Mouse (Mus musculus) MEL (cell line): ENCODE measurements at regions not wholly inside any gene's neighbourhood (a gene's known extent, or its start where the extent isn't known, plus 50 kb on each side); places are given as distances from the start of the nearest gene placed in this dataset.

Experiments
- DNase-seq: peaks from one replicate; pipeline ENCODE4 v3.0.0; 2011; ENCODE audit warnings: low read depth, low spot score
- H3K27ac ChIP-seq: 2 replicates; pipeline ENCODE4 v1.5.1; 2012; ENCODE audit warnings: low read depth, mild to moderate bottlenecking, control low read depth, low read length, moderate library complexity; ENCODE audit not compliant: control insufficient read depth
- H3K27me3 ChIP-seq, 2 experiments: fragments of 150-350 bp in 1 of 2; sonication (generic) in 1 of 2; 2 replicates each; pipeline ENCODE4 v1.6.1; 2012; ENCODE audit warnings: low read length in 2 of 2, mild to moderate bottlenecking in 2 of 2, improper control_type of control experiment in 1 of 2, moderate library complexity in 1 of 2; ENCODE audit not compliant: insufficient read depth in 2 of 2, control insufficient read depth in 1 of 2
- H3K36me3 ChIP-seq, 2 experiments: 2 replicates each; pipeline ENCODE4 v1.6.1; 2012 to 2014; ENCODE audit warnings: low read length in 2 of 2, improper control_type of control experiment in 1 of 2, inconsistent platforms in 1 of 2, mild to moderate bottlenecking in 1 of 2; ENCODE audit not compliant: insufficient read depth in 2 of 2, control insufficient read depth in 1 of 2
- H3K4me1 ChIP-seq, 2 experiments: fragments of 150-350 bp in 1 of 2; sonication (generic) in 1 of 2; 2 replicates each; pipeline ENCODE4 v1.6.1; 2012; ENCODE audit warnings: low read length in 2 of 2, improper control_type of control experiment in 1 of 2, mild to moderate bottlenecking in 1 of 2; ENCODE audit not compliant: insufficient read depth in 2 of 2, control insufficient read depth in 1 of 2
- H3K4me3 ChIP-seq, 2 experiments: fragments of 150-350 bp in 1 of 2; sonication (generic) in 1 of 2; 2 replicates each; pipeline ENCODE4 v1.5.1; 2012; ENCODE audit warnings: low read depth in 2 of 2, low read length in 2 of 2, mild to moderate bottlenecking in 2 of 2, moderate library complexity in 2 of 2, control low read depth in 1 of 2, improper control_type of control experiment in 1 of 2; ENCODE audit not compliant: control insufficient read depth in 1 of 2, insufficient read depth in 1 of 2
- H3K79me2 ChIP-seq: 2 replicates; pipeline ENCODE4 v1.6.1; 2012; ENCODE audit warnings: mild to moderate bottlenecking, low read length, moderate library complexity; ENCODE audit not compliant: control insufficient read depth, poor library complexity, insufficient read depth
- H3K9ac ChIP-seq: 2 replicates; pipeline ENCODE4 v1.6.1; 2012; ENCODE audit warnings: low read depth, mild to moderate bottlenecking, control low read depth, low read length, moderate library complexity; ENCODE audit not compliant: control insufficient read depth, poor library complexity, severe bottlenecking
- H3K9me3 ChIP-seq: fragments of 150-350 bp; sonication (generic); replicated peaks from 2 replicates; pipeline ENCODE4 v1.6.1; 2012; ENCODE audit warnings: mild to moderate bottlenecking, low read length, improper control_type of control experiment, moderate library complexity; ENCODE audit not compliant: insufficient read depth
- CTCF ChIP-seq, 3 experiments: IDR thresholded peaks in 2 of 3; conservative IDR thresholded peaks in 1 of 3; 2 replicates each; pipeline ENCODE4 v1.5.1; 2011 to 2012; ENCODE audit warnings: low read length in 3 of 3, low read depth in 2 of 3, mild to moderate bottlenecking in 2 of 3, improper control_type of control experiment in 1 of 3, inconsistent platforms in 1 of 3, mixed read lengths in 1 of 3, moderate library complexity in 1 of 3; ENCODE audit not compliant: control insufficient read depth in 1 of 3, insufficient read depth in 1 of 3, poor library complexity in 1 of 3, severe bottlenecking in 1 of 3
- ELF1 ChIP-seq: IDR thresholded peaks from 2 replicates; pipeline ENCODE4 v1.6.1; 2014; ENCODE audit warnings: low read depth, mild to moderate bottlenecking, inconsistent platforms, low read length, improper control_type of control experiment, moderate library complexity
- EP300 ChIP-seq, 2 experiments: IDR thresholded peaks; 2 replicates each; pipeline ENCODE4 v1.6.1; 2011; ENCODE audit warnings: improper control_type of control experiment in 2 of 2, low read length in 2 of 2, low read depth in 1 of 2, mild to moderate bottlenecking in 1 of 2
- GABPA ChIP-seq: IDR thresholded peaks from 2 replicates; pipeline ENCODE4 v1.6.1; 2012; ENCODE audit warnings: low read depth, mild to moderate bottlenecking, inconsistent platforms, low read length, improper control_type of control experiment, moderate library complexity
- GATA1 ChIP-seq: IDR thresholded peaks from 2 replicates; pipeline ENCODE4 v1.6.1; 2011; ENCODE audit warnings: low read depth, low read length, improper control_type of control experiment
- HCFC1 ChIP-seq: IDR thresholded peaks from 2 replicates; pipeline ENCODE4 v1.6.1; 2012; ENCODE audit warnings: low read depth, mild to moderate bottlenecking, inconsistent platforms, low read length, improper control_type of control experiment, moderate library complexity
- KAT2A ChIP-seq: conservative IDR thresholded peaks from 2 replicates; pipeline ENCODE4 v1.6.1; 2012; ENCODE audit warnings: low read depth, low read length, improper control_type of control experiment, inconsistent platforms
- MEF2A ChIP-seq: IDR thresholded peaks from 2 replicates; pipeline ENCODE4 v1.6.1; 2014; ENCODE audit warnings: low read depth, mild to moderate bottlenecking, inconsistent platforms, low read length, improper control_type of control experiment; ENCODE audit not compliant: poor library complexity, insufficient replicate concordance, severe bottlenecking; ENCODE audit errors: extremely low read depth
- MYB ChIP-seq: IDR thresholded peaks from 2 replicates; pipeline ENCODE4 v1.6.1; 2011; ENCODE audit warnings: mild to moderate bottlenecking, low read depth, low read length, improper control_type of control experiment
- RAD21 ChIP-seq: IDR thresholded peaks from 2 replicates; pipeline ENCODE4 v1.6.1; 2011; ENCODE audit warnings: mild to moderate bottlenecking, low read depth, low read length, improper control_type of control experiment
- SIN3A ChIP-seq: IDR thresholded peaks from 2 replicates; pipeline ENCODE4 v1.6.1; 2012; ENCODE audit warnings: low read length, improper control_type of control experiment, inconsistent platforms
- TBP ChIP-seq: IDR thresholded peaks from 2 replicates; pipeline ENCODE4 v1.8.0; 2011; ENCODE audit warnings: low read depth, low read length, improper control_type of control experiment
- USF1 ChIP-seq: IDR thresholded peaks from 2 replicates; pipeline ENCODE4 v1.6.1; 2014; ENCODE audit warnings: low read depth, mild to moderate bottlenecking, inconsistent platforms, low read length, improper control_type of control experiment, moderate library complexity
- ZC3H11A ChIP-seq: IDR thresholded peaks from 2 replicates; pipeline ENCODE4 v1.6.1; 2012; ENCODE audit warnings: low read depth, mild to moderate bottlenecking, inconsistent platforms, low read length, improper control_type of control experiment
- ZMIZ1 ChIP-seq: IDR thresholded peaks from 2 replicates; pipeline ENCODE4 v1.6.1; 2012; ENCODE audit warnings: low read depth, mild to moderate bottlenecking, inconsistent platforms, low read length, improper control_type of control experiment, moderate library complexity

DNA sequence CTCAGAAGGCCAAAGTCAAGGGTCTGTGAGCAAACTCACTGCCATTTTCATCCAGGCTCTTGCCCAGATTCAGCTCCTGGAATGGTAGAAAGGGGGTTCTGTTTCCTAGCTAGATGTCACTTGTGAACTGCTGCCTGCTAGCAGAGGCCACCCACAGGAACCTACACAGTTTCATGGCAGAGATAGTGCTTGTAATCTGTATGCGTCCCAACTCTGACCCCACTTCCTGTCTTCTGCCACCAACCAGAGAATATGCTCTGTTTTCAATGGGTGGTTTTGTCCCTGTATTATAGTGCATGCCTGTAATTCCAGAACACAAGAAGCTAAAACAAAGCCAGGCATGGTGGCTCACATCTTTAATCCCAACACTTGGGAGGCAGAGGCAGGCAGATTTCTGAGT lies 176.9 kb downstream of the Bcor start:
- Histone ChIP-seq H3K27me3 (no peaks in the 10 kb centered on the region), H3K79me2 (no peaks in the 10 kb centered on the region), H3K4me1 (peaks cover 14 to 28% of the 10 kb centered on the region in 2 experiments), H3K4me3 (no peak overlapping the region), H3K27ac (peak overlapping the region; percentile 68), H3K9me3 (no peaks in the 10 kb centered on the region), H3K9ac (peak overlapping the region; percentile 45; the same call in 1 of the 2 replicates), H3K36me3 (peaks cover 0 to 19% of the 10 kb centered on the region in 2 experiments; a peak in 2 of 4 replicates)
- TF ChIP-seq ZMIZ1 = no peak
- TF ChIP-seq MEF2A = no peak
- TF ChIP-seq USF1 = no peak
- TF ChIP-seq HCFC1 = 0 out of 2 replicates have a peak, but pooled peaks have one; percentile 7
- peak; percentile 24; the same call in 1 of the 2 replicates for TF ChIP-seq ELF1
- no peak for TF ChIP-seq RAD21
- TF ChIP-seq ZC3H11A = no peak
- no peak for TF ChIP-seq CTCF (IDR thresholded peaks at IDR 0.05 in 2 of 3, conservative IDR thresholded peaks at IDR 0.05 in 1 of 3; ENCODE audit: control insufficient read depth in 1 of 3, insufficient read depth in 1 of 3, low read depth in 2 of 3, low read length in 3 of 3, poor library complexity in 1 of 3, severe bottlenecking in 1 of 3)
- peak; percentile 54 for TF ChIP-seq GATA1
- no peak for TF ChIP-seq SIN3A
- TF ChIP-seq MYB = no peak
- TF ChIP-seq GABPA = no peak
- TF ChIP-seq TBP = no peak
- peak; percentile 53 to 54; a peak in 3 of 4 replicates for TF ChIP-seq EP300 (IDR thresholded peaks at IDR 0.05; ENCODE audit: low read depth in 1 of 2, low read length in 2 of 2)
- no peak for TF ChIP-seq KAT2A
- peak; percentile 67 for DNase-seq
